Mouse (Mus musculus) liver, embryonic 14.5 days (tissue): ENCODE measurements at regions not wholly inside any gene's neighbourhood (a gene's known extent, or its start where the extent isn't known, plus 50 kb on each side); places are given as distances from the start of the nearest gene placed in this dataset.

Experiments used
- ATAC-seq: fragments of 200-750 bp; cut with Nextera tagmentation; 2 replicates; pipeline ENCODE4 v1.8.0; 2017; ENCODE audit warnings: moderate number of reproducible peaks, mild to moderate bottlenecking, moderate library complexity; ENCODE audit not compliant: insufficient read depth
- DNase-seq, 3 experiments: peaks; one replicate each; pipeline ENCODE4 v3.0.0-alpha.2; 2012 to 2013; ENCODE audit warnings: low read depth in 3 of 3, low spot score in 3 of 3
- H3K27ac ChIP-seq: fragments of 300-500 bp; sonication (generic); 2 replicates; pipeline ENCODE4 v1.5.1; 2014; ENCODE audit warnings: moderate library complexity, mild to moderate bottlenecking, control low read depth, inconsistent platforms
- H3K27me3 ChIP-seq: fragments of 300-500 bp; sonication (generic); 2 replicates; pipeline ENCODE4 v1.6.1; 2014; ENCODE audit warnings: mild to moderate bottlenecking, low read length, moderate library complexity; ENCODE audit not compliant: control insufficient read depth, insufficient read depth
- H3K36me3 ChIP-seq: fragments of 300-500 bp; sonication (generic); replicated peaks from 2 replicates; pipeline ENCODE4 v1.6.1; 2014; ENCODE audit warnings: low read depth; ENCODE audit not compliant: control insufficient read depth, insufficient read depth
- H3K4me1 ChIP-seq, 2 experiments: fragments of 200-500 bp in 1 of 2; fragments of 300-500 bp in 1 of 2; sonication (generic) in 1 of 2; replicated peaks; 2 replicates each; pipeline ENCODE4 v1.6.1; 2012 to 2014; ENCODE audit warnings: antibody characterized with exemption in 1 of 2, inconsistent platforms in 1 of 2, low read length in 1 of 2; ENCODE audit not compliant: control insufficient read depth in 2 of 2, insufficient read depth in 2 of 2
- H3K4me2 ChIP-seq: fragments of 300-500 bp; sonication (generic); 2 replicates; pipeline ENCODE4 v1.6.1; 2014; ENCODE audit warnings: low read depth, mild to moderate bottlenecking, control low read depth, moderate library complexity
- H3K4me3 ChIP-seq, 2 experiments: fragments of 200-500 bp in 1 of 2; fragments of 300-500 bp in 1 of 2; sonication (generic) in 1 of 2; 2 replicates each; pipeline ENCODE4 v1.5.1; 2012 to 2014; ENCODE audit warnings: low read depth in 2 of 2, low read length in 2 of 2, mild to moderate bottlenecking in 2 of 2, control low read depth in 1 of 2, inconsistent platforms in 1 of 2, moderate library complexity in 1 of 2; ENCODE audit not compliant: insufficient read depth in 1 of 2
- H3K9ac ChIP-seq: fragments of 300-500 bp; sonication (generic); replicated peaks from 2 replicates; pipeline ENCODE4 v1.6.1; 2014; ENCODE audit warnings: mild to moderate bottlenecking, control low read depth, moderate library complexity
- H3K9me3 ChIP-seq: fragments of 300-500 bp; sonication (generic); 2 replicates; pipeline ENCODE4 v1.6.1; 2016; ENCODE audit warnings: low read length, mixed read lengths; ENCODE audit not compliant: control insufficient read depth
- CTCF ChIP-seq: IDR thresholded peaks from 2 replicates; pipeline ENCODE4 v1.5.1; 2016; ENCODE audit warnings: antibody characterized with exemption, low read depth, control low read depth
- EP300 ChIP-seq: IDR thresholded peaks from 2 replicates; pipeline ENCODE4 v1.6.1; 2016; ENCODE audit warnings: antibody characterized with exemption, low read depth
- WGBS: fragments of 180-500 bp; shearing (Covaris S2); extraction: QIAGEN DNeasy Blood & Tissue Kit; methylation state at CpG from one replicate; pipeline ENCODE4 v1.1.7; 2014; ENCODE audit not compliant: insufficient replicate concordance; 5-methylcytosine and 5-hydroxymethylcytosine counted together

GRCm38 (mm10) chr12:77097831-77098230 lies 135.8 kb upstream of the Max start:
- no peaks in the 10 kb centered on the region for H3K9me3 ChIP-seq
- no peak for ATAC-seq
- no peak overlapping the region for H3K9ac ChIP-seq
- H3K4me2 ChIP-seq, result no peak overlapping the region
- H3K27me3 ChIP-seq, result no peaks in the 10 kb centered on the region
- TF ChIP-seq EP300, result no peak
- TF ChIP-seq CTCF, result no peak
- H3K27ac ChIP-seq, result no peak overlapping the region
- H3K4me1 ChIP-seq, result peaks cover 9 to 24% of the 10 kb centered on the region in 2 experiments
- 51% methylated on average over 2 of the region's 2 CpGs for WGBS
- H3K36me3 ChIP-seq, result no peaks in the 10 kb centered on the region
- H3K4me3 ChIP-seq, result no peak overlapping the region
- DNase-seq, result no peak

- no peak overlapping the region for H3K4me3 ChIP-seq
- no peaks in the 10 kb centered on the region for H3K27me3 ChIP-seq
- no peak overlapping the region for H3K4me2 ChIP-seq
- H3K27ac ChIP-seq, result no peak overlapping the region
- H3K9me3 ChIP-seq, result no peaks in the 10 kb centered on the region
- no peak overlapping the region for H3K9ac ChIP-seq
- no peaks in the 10 kb centered on the region for H3K36me3 ChIP-seq
- WGBS, result 76% methylated on average over 4 of the region's 4 CpGs
- peaks cover 14 to 31% of the 10 kb centered on the region in 2 experiments for H3K4me1 ChIP-seq
- TF ChIP-seq CTCF, result no peak
- no peak for ATAC-seq
- DNase-seq, result no peak
These were observed 134.5 kb upstream of the Max start for GRCm38 (mm10) chr12:77096461-77096860.

GRCm38 (mm10) chr12:77094999-77095915 lies 133.3 kb upstream of the Max start:
- H3K4me1 ChIP-seq, result peaks cover 18 to 32% of the 10 kb centered on the region in 2 experiments
- TF ChIP-seq EP300, result no peak
- TF ChIP-seq CTCF, result no peak
- H3K27me3 ChIP-seq, result no peaks in the 10 kb centered on the region
- no peak overlapping the region for H3K4me2 ChIP-seq
- DNase-seq (no peak), ATAC-seq (no peak)
- no peaks in the 10 kb centered on the region for H3K9me3 ChIP-seq
- H3K27ac ChIP-seq, result no peak overlapping the region
- no peaks in the 10 kb centered on the region for H3K36me3 ChIP-seq
- H3K9ac ChIP-seq, result no peak overlapping the region
- no peak overlapping the region for H3K4me3 ChIP-seq
- WGBS, result 30% methylated on average over 3 of the region's 3 CpGs

- Histone ChIP-seq H3K36me3 (no peaks in the 10 kb centered on the region), H3K27me3 (no peaks in the 10 kb centered on the region), H3K9me3 (no peaks in the 10 kb centered on the region), H3K4me3 (no peak overlapping the region), H3K9ac (no peak overlapping the region), H3K27ac (no peak overlapping the region), H3K4me2 (no peak overlapping the region), H3K4me1 (peaks cover 25 to 35% of the 10 kb centered on the region in 2 experiments)
- DNase-seq (no peak), ATAC-seq (no peak)
- no peak for TF ChIP-seq EP300
- TF ChIP-seq CTCF, result no peak
- WGBS, result 41% methylated on average over 7 of the region's 7 CpGs
These were observed 132.2 kb upstream of the Max start for GRCm38 (mm10) chr12:77094168-77094567.

- WGBS, result 48% methylated on average over 3 of the region's 3 CpGs
- H3K4me3 ChIP-seq, result no peak overlapping the region
- no peaks in the 10 kb centered on the region for H3K36me3 ChIP-seq
- TF ChIP-seq CTCF (no peak), EP300 (no peak)
- H3K4me2 ChIP-seq, result no peak overlapping the region
- H3K9me3 ChIP-seq, result no peaks in the 10 kb centered on the region
- H3K9ac ChIP-seq, result no peak overlapping the region
- DNase-seq (no peak), ATAC-seq (no peak)
- no peaks in the 10 kb centered on the region for H3K27me3 ChIP-seq
- H3K4me1 ChIP-seq, result peaks cover 25 to 36% of the 10 kb centered on the region in 2 experiments
- H3K27ac ChIP-seq, result no peak overlapping the region
These were observed 130.7 kb upstream of the Max start for GRCm38 (mm10) chr12:77092741-77093140.
